Mouse (Mus musculus) ES-E14 (cell line): Measurements from ENCODE around the gene Podxl.

ENCODE experiments used
- HCFC1 ChIP-seq: IDR thresholded peaks from 2 replicates; pipeline ENCODE4 v1.6.1; 2012; ENCODE audit warnings: low read length, inconsistent platforms, borderline replicate concordance; ENCODE audit not compliant: insufficient read depth
- MAFK ChIP-seq: IDR thresholded peaks from 2 replicates; pipeline ENCODE4 v1.6.1; 2014; ENCODE audit warnings: mild to moderate bottlenecking, low read depth, low read length, inconsistent platforms; ENCODE audit not compliant: insufficient read depth
- ZC3H11A ChIP-seq: IDR thresholded peaks from 2 replicates; pipeline ENCODE4 v1.6.1; 2012; ENCODE audit warnings: low read depth, mild to moderate bottlenecking, inconsistent platforms, low read length, borderline replicate concordance
- ZNF384 ChIP-seq: IDR thresholded peaks from 2 replicates; pipeline ENCODE4 v1.6.1; 2012; ENCODE audit warnings: low read depth, low read length, inconsistent platforms

GRCm38 (mm10) chr6:31612560-31613270 lies 48.9 kb upstream of the Podxl start:
- TF ChIP-seq ZC3H11A (no peak), HCFC1 (no peak), MAFK (no peak), ZNF384 (no peak)
